ENCODE assay signal across 10 mouse cellular contexts in genomic region chr8:87716726-87717248, GRCm38 (mm10).
DNase-seq lines count a peak whose midpoint lies in the region; ATAC-seq and TF ChIP-seq lines count a peak whose summit lies in the region.
"Had no signal": no experiment of that assay in that cellular context is flagged by ENCODE, and none has a peak within 500 bp of the region (broad histone marks: within the 10 kb centered on the region; RNA-seq: fewer than 3 reads in every experiment).

No protein-coding gene starts in this region.

- no peaks in the 10 kb centered on the region for H3K36me3 ChIP-seq in heart, postnatal 0 days (replicated peaks; ENCODE audit: control insufficient read depth, insufficient read depth, low read length)
- no peaks in the 10 kb centered on the region for H3K36me3 ChIP-seq in embryonic facial prominence, embryonic 10.5 days (replicated peaks)
- no peaks in the 10 kb centered on the region for H3K36me3 ChIP-seq in hindbrain, embryonic 14.5 days (replicated peaks; ENCODE audit: control insufficient read depth, insufficient read depth)
- no peaks in the 10 kb centered on the region for H3K36me3 ChIP-seq in midbrain, embryonic 15.5 days (replicated peaks)

- H3K27ac ChIP-seq in heart, postnatal 0 days (ENCODE audit: low read depth): no peak overlapping the region
- H3K27ac ChIP-seq in embryonic facial prominence, embryonic 10.5 days (replicated peaks): peak overlapping the region; percentile 80
- peak overlapping the region; percentile 79 for H3K27ac ChIP-seq in hindbrain, embryonic 14.5 days
- H3K27ac ChIP-seq in midbrain, embryonic 15.5 days: peak overlapping the region; percentile 83
- H3K27ac ChIP-seq: liver, embryonic 14.5 days had no signal

- H3K4me3 ChIP-seq in heart, postnatal 0 days (ENCODE audit: low read depth, low read length): no peak overlapping the region
- H3K4me3 ChIP-seq in embryonic facial prominence, embryonic 10.5 days: peak overlapping the region; percentile 47
- H3K4me3 ChIP-seq in hindbrain, embryonic 14.5 days (replicated peaks; ENCODE audit: low read length): no peak overlapping the region
- H3K4me3 ChIP-seq in midbrain, embryonic 15.5 days: no peak overlapping the region

- no peak for TF ChIP-seq EP300 in heart, postnatal 0 days (IDR thresholded peaks at IDR 0.05; ENCODE audit: low read depth)

- no peak for TF ChIP-seq CTCF in heart, postnatal 0 days (IDR thresholded peaks at IDR 0.05; ENCODE audit: low read depth)

- no peaks in the 10 kb centered on the region for H3K27me3 ChIP-seq in heart, postnatal 0 days (ENCODE audit: control insufficient read depth, insufficient read depth, low read length)
- no peaks in the 10 kb centered on the region for H3K27me3 ChIP-seq in embryonic facial prominence, embryonic 10.5 days (replicated peaks; ENCODE audit: low read depth, poor library complexity, severe bottlenecking)
- H3K27me3 ChIP-seq in hindbrain, embryonic 14.5 days (ENCODE audit: control insufficient read depth, insufficient read depth, low read length): no peaks in the 10 kb centered on the region
- H3K27me3 ChIP-seq in midbrain, embryonic 15.5 days (replicated peaks): no peaks in the 10 kb centered on the region

- WGBS in heart, postnatal 0 days: 43% methylated on average over 9 of the region's 9 CpGs
- WGBS in embryonic facial prominence, embryonic 10.5 days: 19% methylated on average over 9 of the region's 9 CpGs
- 21% methylated on average over 9 of the region's 9 CpGs for WGBS in hindbrain, embryonic 14.5 days
- 12% methylated on average over 9 of the region's 9 CpGs for WGBS in midbrain, embryonic 15.5 days

- no peaks in the 10 kb centered on the region for H3K4me1 ChIP-seq in heart, postnatal 0 days (ENCODE audit: control insufficient read depth, insufficient read depth)
- H3K4me1 ChIP-seq in embryonic facial prominence, embryonic 10.5 days: peaks cover 49% of the 10 kb centered on the region
- peaks cover 66% of the 10 kb centered on the region for H3K4me1 ChIP-seq in hindbrain, embryonic 14.5 days (replicated peaks; ENCODE audit: control insufficient read depth, insufficient read depth, low read length)
- peaks cover 80% of the 10 kb centered on the region for H3K4me1 ChIP-seq in midbrain, embryonic 15.5 days

- ATAC-seq in heart, postnatal 0 days (ENCODE audit: insufficient read depth, low read depth): no peak
- no peak for ATAC-seq in hindbrain, embryonic 14.5 days (ENCODE audit: low FRiP score)
- peak; percentile 21; the same call in 1 of the 2 replicates for ATAC-seq in midbrain, embryonic 15.5 days (replicated peaks)

- no peak for DNase-seq in heart, postnatal 0 days (ENCODE audit: low spot score)
- DNase-seq in heart, adult 18-20 months: no peak
- DNase-seq in embryonic facial prominence, embryonic 10.5 days (ENCODE audit: low spot score): peak; percentile 19
- DNase-seq in hindbrain, embryonic 14.5 days (ENCODE audit: low spot score): no peak
- no peak for DNase-seq in spleen, postnatal 36 days (ENCODE audit: low spot score in 2 of 2)
- DNase-seq in retina, postnatal 1 day: no peak
- DNase-seq in left cerebral cortex, adult 18-20 months (ENCODE audit: low spot score in 2 of 2): no peak
- DNase-seq: thymus, adult 2 months had no signal

- no peak overlapping the region for H3K9ac ChIP-seq in heart, postnatal 0 days (replicated peaks; ENCODE audit: low read depth, low read length)
- peak overlapping the region; percentile 18; the same call in 1 of the 2 replicates for H3K9ac ChIP-seq in hindbrain, embryonic 14.5 days
- H3K9ac ChIP-seq in midbrain, embryonic 15.5 days: peak overlapping the region; percentile 12; the same call in 1 of the 2 replicates
- H3K9ac ChIP-seq: liver, embryonic 14.5 days had no signal

- H3K4me2 ChIP-seq in heart, postnatal 0 days (ENCODE audit: low read depth, low read length): peak overlapping the region; percentile 42; the same call in 1 of the 2 replicates
- H3K4me2 ChIP-seq in hindbrain, embryonic 14.5 days (replicated peaks): peak overlapping the region; percentile 37
- peak overlapping the region; percentile 44 for H3K4me2 ChIP-seq in midbrain, embryonic 15.5 days

- H3K9me3 ChIP-seq in heart, postnatal 0 days (replicated peaks; ENCODE audit: control insufficient read depth, low read length): no peaks in the 10 kb centered on the region
- no peaks in the 10 kb centered on the region for H3K9me3 ChIP-seq in embryonic facial prominence, embryonic 10.5 days
- H3K9me3 ChIP-seq in hindbrain, embryonic 14.5 days (ENCODE audit: control insufficient read depth, low read length): no peaks in the 10 kb centered on the region
- H3K9me3 ChIP-seq in midbrain, embryonic 15.5 days: no peaks in the 10 kb centered on the region
